Mouse (Mus musculus): Measurements from ENCODE around the gene Alkbh2.

DNA sequence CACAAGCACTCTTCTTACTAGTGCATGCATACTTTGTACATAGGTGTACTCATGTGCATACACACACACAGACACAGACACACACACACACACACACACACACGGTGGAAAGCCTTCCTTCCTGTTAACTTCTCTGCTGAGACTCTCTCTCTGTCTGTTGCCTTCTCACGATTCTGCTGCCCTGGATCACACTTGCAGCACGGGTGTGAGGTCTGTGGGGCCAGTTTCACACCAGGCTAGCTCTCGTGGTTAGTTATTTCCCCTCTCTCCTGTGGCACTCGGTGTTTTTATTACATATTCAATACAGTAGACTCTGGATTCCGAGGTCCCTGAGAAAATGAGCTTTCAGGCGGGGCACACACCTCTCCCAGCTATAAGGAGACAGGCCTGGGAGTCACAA is 11.4 kb downstream of the Alkbh2 start:
- TF ChIP-seq ETS1 (IDR thresholded peaks at IDR 0.05; ENCODE audit: low read depth, low read length) (no peak), UBTF (IDR thresholded peaks at IDR 0.05; ENCODE audit: borderline replicate concordance, insufficient read depth, low read depth, low read length) (no peak), CTCF (IDR thresholded peaks at IDR 0.05 in 2 of 3, conservative IDR thresholded peaks at IDR 0.05 in 1 of 3; ENCODE audit: control insufficient read depth in 1 of 3, insufficient read depth in 1 of 3, low read depth in 2 of 3, low read length in 3 of 3, poor library complexity in 1 of 3, severe bottlenecking in 1 of 3) (no peak), USF2 (IDR thresholded peaks at IDR 0.05; ENCODE audit: borderline replicate concordance in 1 of 2, insufficient read depth in 1 of 2, low read depth in 1 of 2, low read length in 2 of 2) (no peak), E2F4 (IDR thresholded peaks at IDR 0.05; ENCODE audit: borderline replicate concordance, low read depth, low read length) (no peak), JUND (IDR thresholded peaks at IDR 0.05; ENCODE audit: low read depth, low read length) (no peak), NRF1 (IDR thresholded peaks at IDR 0.05; ENCODE audit: insufficient read depth, low read depth, low read length, poor library complexity, severe bottlenecking) (no peak), ZMIZ1 (IDR thresholded peaks at IDR 0.05; ENCODE audit: low read depth, low read length) (no peak), MAX (IDR thresholded peaks at IDR 0.05; ENCODE audit: low read length) (no peak), RCOR1 (IDR thresholded peaks at IDR 0.05; ENCODE audit: low read depth, low read length) (no peak), ZKSCAN1 (IDR thresholded peaks at IDR 0.05; ENCODE audit: low read depth, low read length) (no peak), POLR2A (IDR thresholded peaks at IDR 0.05; ENCODE audit: control insufficient read depth in 1 of 2, insufficient read depth in 1 of 2, low read depth in 1 of 2, low read length in 2 of 2, poor library complexity in 1 of 2) (no peak), USF1 (IDR thresholded peaks at IDR 0.05; ENCODE audit: low read depth, low read length) (no peak)

Data from MEL (cell line).